Mouse (Mus musculus) thymus, adult 2 months (tissue): ENCODE data around the gene Glod5.

Experiments
- CTCF ChIP-seq: fragments of 200-500 bp; IDR thresholded peaks from 2 replicates; pipeline ENCODE4 v1.5.1; 2012; ENCODE audit warnings: mild to moderate bottlenecking, control low read depth, low read length, moderate library complexity, borderline replicate concordance; ENCODE audit not compliant: control insufficient read depth, poor library complexity, insufficient read depth; ENCODE audit errors: extremely low read depth
- POLR2A ChIP-seq: fragments of 200-500 bp; IDR thresholded peaks from 2 replicates; pipeline ENCODE4 v1.6.1; 2012; ENCODE audit warnings: mild to moderate bottlenecking, low read length, control low read depth, moderate library complexity; ENCODE audit not compliant: control insufficient read depth, poor library complexity, insufficient read depth; ENCODE audit errors: extremely low read depth

DNA sequence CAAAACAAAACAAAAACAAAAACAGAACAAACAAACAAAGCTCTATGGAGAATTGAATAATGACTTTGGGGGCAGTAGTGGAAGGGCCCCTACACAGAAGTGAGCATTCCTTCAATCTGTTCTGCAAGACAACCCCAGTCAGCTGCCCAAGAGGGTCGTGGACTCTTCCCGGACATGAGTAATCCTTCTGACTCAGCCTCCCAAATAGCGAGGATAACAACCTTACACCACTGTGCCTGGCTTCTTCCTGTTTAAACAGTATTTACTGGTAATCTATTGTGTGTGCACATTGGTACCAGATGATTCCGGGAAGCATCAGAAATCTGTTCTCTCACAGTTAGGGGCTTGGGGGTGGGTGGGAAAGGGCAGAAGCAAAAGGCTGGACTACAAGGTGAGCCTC lies 8.5 kb upstream of the Glod5 start:
- TF ChIP-seq POLR2A (no peak), CTCF (no peak)
